Mouse (Mus musculus) fibroblast of lung, adult 2 months (primary cell): ENCODE measurements around the gene Arhgap42.
A peak's percentile ranks its signal among the peaks of the same experiment; 100 is the strongest.

Experiments
- DNase-seq: peaks from one replicate; pipeline ENCODE4 v3.0.0-alpha.2; 2011; ENCODE audit warnings: low read depth

Arhgap42 gene

DNA sequence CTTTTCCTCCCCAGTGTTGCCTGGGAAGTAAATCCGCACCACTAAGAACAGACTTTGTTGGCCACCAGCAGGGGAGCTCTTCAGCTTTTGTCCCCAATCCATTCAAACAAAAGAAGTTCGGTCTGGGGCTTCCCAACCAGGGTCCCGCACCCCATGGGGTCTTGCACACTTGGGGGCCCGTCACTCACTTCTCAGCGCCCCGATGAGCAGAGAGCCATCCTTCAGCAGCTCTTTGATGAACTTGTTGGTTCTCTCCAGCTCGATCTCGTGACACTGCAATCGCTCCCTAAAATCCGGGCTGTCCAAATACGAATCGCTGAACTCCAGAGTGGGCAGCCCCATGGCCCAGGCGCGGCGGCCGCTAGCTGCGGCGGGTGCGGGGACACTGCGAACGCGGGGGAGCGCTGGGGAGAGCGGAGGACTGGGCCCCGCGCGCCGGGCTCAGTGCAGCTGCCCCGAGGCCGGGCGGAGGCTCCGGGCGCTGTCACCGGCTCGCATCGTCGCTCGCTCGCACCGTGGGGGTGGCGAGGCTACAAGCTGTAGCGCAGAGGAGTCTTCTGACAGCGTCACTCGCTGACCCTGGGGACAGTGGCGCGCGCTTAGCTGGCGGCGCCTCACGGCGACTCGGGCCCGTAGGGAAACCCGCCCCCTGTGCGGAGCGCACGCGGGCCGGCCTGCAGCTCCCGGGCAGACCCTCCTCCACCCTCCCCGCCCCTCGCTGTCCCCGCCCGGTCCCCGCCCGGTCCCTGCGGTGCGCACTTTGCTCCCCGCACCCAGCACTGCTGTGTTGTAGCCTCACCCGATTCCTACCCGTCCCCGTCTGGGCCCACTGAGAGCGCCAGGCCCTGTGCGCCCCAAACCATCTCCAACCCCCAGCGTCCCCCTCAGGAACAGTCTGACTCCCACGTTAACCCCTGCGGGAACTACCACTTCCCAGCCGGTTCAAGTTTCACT, at the start of gene Arhgap42:
TSS of gene Arhgap42 (minus strand) at position 664 of the 954 bp plus-strand sequence.
- DNase-seq, result peak; percentile 58

- DNase-seq, result no peak
These were observed 49.2 kb upstream of the Arhgap42 start for GRCm38 (mm10) chr9:9288140-9288539.

GRCm38 (mm10) chr9:9269305-9269704, 30.4 kb upstream of the Arhgap42 start:
- no peak for DNase-seq

DNA sequence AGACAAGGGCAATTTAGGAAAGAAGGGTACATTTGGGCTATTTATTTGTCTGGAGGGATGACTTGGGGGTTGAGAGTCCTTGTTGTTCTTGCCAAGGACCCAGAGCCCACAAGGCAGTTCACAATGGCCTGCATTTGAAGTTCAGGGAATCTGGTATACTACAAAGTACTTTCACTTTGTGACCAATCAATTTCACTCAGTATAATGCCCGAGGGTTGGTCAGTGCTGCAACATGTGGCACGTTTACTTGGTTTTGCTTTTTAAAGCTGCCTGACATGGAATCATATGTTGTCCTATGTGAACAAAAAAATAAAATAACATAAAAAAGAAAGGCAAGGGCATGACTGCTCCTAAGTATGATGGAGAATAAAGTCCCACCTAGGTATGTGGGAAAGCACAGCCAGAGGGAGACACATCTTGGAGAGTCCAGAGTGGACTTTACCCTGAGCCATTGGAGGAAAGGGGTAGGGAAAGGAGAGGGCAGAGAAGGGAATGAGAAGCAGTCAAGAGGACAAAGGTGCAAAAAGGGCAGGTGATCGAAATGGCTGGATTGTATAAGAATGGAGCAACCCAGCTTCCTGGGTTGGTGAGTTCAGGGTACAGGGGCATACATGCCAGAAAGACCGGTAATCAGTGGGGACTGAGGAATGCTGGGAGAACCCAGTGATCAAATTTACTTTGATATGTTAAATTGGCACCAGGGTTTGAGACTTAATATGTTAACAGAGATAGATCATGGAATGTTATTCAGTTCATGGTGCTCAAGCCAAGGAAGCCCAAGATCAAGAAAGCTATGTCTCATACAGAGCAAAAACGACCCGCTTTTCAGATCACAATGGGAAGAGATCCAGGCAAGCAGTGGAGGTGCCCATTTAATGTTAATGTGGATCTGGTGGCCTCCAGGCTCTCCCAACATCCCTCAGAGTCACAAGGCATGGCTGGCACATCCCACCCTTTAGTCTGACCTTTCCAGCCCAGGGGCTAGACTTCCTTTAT, 29.0 kb upstream of the Arhgap42 start:
- DNase-seq, result no peak

GRCm38 (mm10) chr9:9263543-9263942, 24.6 kb upstream of the Arhgap42 start:
- DNase-seq, result no peak

GRCm38 (mm10) chr9:9262479-9262878, 23.6 kb upstream of the Arhgap42 start:
- no peak for DNase-seq

- no peak for DNase-seq
These were observed 15.9 kb upstream of the Arhgap42 start for GRCm38 (mm10) chr9:9254764-9255163.

DNA sequence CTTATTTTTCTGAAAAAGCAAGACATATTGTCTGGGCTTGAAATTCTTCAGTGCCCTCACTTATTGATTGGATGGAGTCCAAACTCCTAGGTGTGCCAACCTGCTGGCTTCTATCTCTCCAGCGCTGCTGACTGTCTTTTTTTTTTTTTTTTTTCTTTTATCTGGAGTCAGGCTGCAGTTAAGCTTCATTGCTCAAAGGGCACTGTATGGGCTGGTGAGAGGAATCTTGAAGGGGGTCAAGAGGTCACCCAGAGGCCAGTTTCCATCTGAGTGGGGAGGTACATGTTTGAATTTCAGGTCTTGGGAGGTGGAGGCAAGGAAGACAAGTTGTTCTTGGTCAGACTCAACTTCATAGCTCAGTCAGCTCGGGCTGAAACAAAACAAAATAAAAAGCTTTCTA, 9.6 kb upstream of the Arhgap42 start:
- no peak for DNase-seq

DNA sequence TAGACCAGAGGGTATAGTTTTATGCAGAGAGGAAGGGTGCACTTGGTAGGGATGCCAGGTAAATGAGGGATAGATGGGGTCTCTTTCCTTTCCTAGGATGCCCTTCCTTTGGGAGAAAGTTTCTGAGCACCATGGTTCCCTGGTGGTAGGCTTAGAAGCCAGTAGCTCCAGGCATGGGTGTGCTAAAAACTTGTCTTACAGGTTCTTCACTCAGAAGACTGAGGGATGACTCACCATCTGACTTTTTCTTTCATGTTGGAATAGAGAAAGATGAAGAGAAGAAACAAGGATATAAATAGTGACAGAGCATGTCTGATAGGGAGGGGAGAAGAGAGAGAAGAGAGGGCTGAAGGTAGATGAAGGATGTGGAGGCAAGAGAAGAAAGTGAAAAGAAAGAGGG, 7.1 kb upstream of the Arhgap42 start:
- no peak for DNase-seq

DNA sequence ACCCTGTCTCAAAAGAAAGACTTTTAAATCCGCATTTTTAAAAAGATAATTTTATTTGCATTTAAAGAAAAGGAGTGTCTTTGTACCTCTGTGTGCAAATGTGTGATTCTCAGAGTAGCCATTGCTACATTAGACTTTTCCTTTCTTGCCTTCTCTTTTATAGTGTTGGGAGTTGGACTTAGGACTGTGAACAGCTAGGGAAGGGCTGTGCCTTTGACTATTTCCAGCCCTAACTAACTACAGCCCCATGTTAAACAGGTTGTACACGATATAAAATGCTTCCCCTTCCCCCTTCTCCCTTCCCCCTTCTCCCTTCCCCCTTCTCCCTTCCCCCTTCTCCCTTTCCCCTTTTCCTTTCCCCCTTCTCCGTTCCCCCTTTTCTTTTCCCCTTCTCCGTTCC, 4.9 kb upstream of the Arhgap42 start:
- no peak for DNase-seq

DNA sequence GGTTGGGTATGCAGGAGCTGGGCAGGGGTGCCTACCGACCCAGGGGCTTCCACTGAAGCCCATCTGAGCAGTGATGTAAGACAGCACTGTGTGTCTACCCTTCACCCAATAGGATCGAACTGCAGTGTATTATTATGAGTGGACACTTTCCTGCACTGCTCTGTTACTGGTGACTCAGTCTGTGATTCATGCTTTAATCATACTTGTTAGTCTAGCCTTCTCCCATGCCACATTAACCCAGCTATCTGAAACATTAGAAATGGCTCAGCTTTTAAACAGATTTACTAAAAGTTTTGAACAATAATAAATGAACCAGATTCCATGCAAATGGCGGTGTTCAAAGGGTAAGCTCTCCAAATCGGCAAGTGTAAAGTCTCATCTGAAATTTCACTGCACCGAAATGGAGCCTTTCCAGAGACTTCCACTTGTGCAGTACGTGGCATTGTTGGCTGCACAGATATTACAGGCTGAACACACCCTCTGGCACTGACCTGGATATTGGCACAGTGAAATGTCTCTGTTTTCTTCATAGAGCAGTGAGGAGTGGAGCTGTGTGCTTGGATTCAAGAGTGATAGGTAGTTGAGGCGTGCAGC, 2.4 kb upstream of the Arhgap42 start:
- peak; percentile 73 for DNase-seq

- DNase-seq, result no peak
These were observed 1.4 kb downstream of the Arhgap42 start for GRCm38 (mm10) chr9:9237511-9237910.

DNA sequence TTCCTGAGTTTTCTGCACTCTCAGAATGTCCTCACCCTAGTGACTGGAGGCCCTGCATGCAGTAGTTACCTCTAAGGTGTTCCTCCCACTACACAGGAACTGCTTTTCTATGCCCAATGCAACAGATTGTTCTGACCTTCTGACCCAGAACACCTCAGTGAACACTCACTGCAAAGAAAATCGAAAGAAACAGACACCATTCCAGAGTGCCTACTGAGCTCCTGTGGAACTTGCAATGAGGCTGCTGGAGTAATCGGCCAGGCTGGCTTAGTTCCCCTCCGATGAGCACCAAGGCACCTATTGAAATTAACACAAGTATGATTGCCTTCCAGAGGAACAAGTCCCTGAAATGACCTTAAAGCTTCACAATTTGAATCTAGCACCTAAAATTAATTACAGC, 9.2 kb downstream of the Arhgap42 start:
- no peak for DNase-seq

GRCm38 (mm10) chr9:9224837-9225236, 14.1 kb downstream of the Arhgap42 start:
- DNase-seq, result no peak

DNA sequence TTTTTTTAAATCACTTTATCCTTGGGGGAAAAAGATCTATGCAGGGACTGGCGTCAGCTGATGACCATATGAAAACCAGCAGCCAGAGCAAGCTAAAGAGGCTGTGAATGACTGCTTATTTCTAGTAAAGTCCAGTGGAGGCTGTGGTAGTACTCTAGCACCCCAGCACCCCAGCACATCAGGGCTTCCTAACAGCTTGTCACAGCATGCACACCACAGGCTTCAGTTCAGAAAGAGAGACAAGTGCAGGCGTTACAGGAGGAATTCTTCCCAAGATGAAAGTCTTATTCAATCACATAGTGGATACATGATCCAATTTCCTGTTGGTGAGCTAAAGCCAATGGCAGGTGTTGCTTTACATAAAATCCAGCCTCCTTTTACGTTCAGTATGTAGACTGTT, 15.5 kb downstream of the Arhgap42 start:
- DNase-seq, result no peak

DNA sequence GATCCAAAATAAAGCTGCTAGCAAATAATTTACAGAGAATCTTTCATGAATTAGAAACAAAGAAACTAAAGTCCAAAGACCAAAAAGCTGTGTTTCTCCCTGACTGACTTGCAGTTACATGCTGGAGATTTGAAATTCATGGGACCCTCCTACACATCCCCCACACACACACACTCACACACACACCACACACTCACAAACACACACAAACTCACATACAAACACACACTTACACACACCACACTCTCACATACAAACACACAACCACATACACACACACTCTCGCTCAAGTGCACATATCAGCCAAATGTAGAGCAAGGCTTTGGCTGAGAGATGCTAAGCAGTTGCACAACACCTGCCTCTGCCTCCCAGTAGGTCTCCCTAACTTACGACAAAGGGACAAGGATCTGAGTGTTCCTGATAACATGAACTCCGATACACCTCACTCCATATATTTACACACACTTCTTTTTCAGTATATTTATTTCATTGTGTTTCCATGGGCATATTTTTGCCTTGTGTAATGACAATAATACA, 16.9 kb downstream of the Arhgap42 start:
- DNase-seq, result no peak

DNA sequence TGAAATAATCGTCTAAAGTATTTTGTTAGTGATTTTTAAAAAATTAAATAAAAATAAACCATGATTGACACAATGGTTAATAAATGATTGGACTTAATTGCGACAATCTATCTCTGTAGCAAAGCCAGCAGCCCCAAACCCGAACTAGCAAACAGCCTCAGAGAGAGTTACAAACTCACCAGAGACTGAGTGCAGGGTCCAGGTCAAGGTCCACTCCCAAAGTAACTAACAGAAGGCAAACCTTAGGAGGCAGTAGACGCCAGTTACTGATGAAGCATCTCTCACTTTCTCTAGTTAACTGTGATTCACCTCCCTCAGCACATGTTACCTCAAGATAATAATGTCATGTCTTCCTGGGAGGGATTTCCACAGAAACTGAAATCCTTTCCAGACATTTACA, 17.7 kb downstream of the Arhgap42 start:
- DNase-seq, result no peak

GRCm38 (mm10) chr9:9218301-9218700, 20.6 kb downstream of the Arhgap42 start:
- DNase-seq, result no peak

DNA sequence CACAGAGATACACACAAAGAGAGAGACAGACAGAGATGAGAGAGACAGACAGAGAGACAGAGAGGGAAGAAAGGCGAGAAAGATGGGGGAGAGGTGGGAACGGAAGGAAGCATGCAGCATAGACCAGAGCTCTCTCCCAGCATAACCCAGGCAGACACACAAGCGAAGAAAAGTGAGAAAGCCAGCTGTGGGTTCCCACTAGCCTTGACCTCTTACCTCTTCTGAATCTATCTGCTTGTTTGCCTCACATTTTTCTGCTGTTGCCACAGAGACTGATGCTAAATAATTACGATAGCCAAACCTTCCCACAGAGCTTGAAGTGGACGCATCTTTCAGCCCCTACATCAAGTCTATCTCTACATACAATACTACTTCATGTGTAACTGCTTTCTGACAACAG, 24.1 kb downstream of the Arhgap42 start:
- DNase-seq, result no peak

DNA sequence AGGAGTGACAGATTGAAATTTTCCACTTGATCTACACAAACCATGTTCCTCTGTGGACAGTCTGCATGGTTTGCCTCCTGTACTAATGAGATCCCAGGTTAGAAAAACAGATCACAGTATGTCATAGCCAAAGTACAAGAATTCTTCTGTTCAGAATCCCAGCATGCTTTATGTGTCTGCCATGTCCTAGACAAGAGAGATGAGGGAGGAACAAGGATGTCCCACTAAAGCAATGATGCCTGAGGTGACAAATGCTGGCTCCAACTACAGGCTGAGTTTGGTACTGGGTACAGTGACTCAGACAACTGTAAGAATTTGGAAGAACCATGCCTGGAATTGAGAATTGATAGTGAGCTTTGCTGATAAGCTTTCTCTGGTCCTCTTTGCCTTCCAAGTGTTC, 24.6 kb downstream of the Arhgap42 start:
- DNase-seq, result no peak

- DNase-seq, result no peak
These were observed 27.4 kb downstream of the Arhgap42 start for GRCm38 (mm10) chr9:9211411-9212087.
